Mouse (Mus musculus): Measurements from ENCODE around the gene Phc2. TPM values are rescaled to one million over a fixed set of nuclear protein-coding genes. Genes with fewer than 3 reads are reported as not detected.

Gene Phc2
- polyA plus RNA-seq, 1 experiment, result 61.4 TPM

GRCm38 (mm10) chr4:128699916-128700315 is 45.4 kb downstream of the Phc2 start:
- no peak for TF ChIP-seq POLR2A (IDR thresholded peaks at IDR 0.05; ENCODE audit: borderline replicate concordance, low read depth, low read length)
- Histone ChIP-seq H3K4me3 (ENCODE audit: insufficient read depth, low read length) (no peak overlapping the region), H3K27ac (ENCODE audit: insufficient read depth, low read depth, low read length) (no peak overlapping the region), H3K4me1 (ENCODE audit: control insufficient read depth, insufficient read depth, low read length) (peaks cover 18% of the 10 kb centered on the region)

GRCm38 (mm10) chr4:128700543-128700942 is 46.0 kb downstream of the Phc2 start:
- TF ChIP-seq CTCF (IDR thresholded peaks at IDR 0.05; ENCODE audit: low read depth, low read length) (no peak), POLR2A (IDR thresholded peaks at IDR 0.05; ENCODE audit: borderline replicate concordance, low read depth, low read length) (no peak)
- Histone ChIP-seq H3K4me1 (ENCODE audit: control insufficient read depth, insufficient read depth, low read length) (peaks cover 17% of the 10 kb centered on the region), H3K4me3 (ENCODE audit: insufficient read depth, low read length) (no peak overlapping the region), H3K27ac (ENCODE audit: insufficient read depth, low read depth, low read length) (no peak overlapping the region)

- TF ChIP-seq CTCF (IDR thresholded peaks at IDR 0.05; ENCODE audit: low read depth, low read length) (no peak), POLR2A (IDR thresholded peaks at IDR 0.05; ENCODE audit: borderline replicate concordance, low read depth, low read length) (no peak)
- H3K4me3 ChIP-seq (ENCODE audit: insufficient read depth, low read length), result no peak overlapping the region
- peaks cover 18% of the 10 kb centered on the region for H3K4me1 ChIP-seq (ENCODE audit: control insufficient read depth, insufficient read depth, low read length)
Observed at GRCm38 (mm10) chr4:128705138-128705720, 50.7 kb downstream of the Phc2 start.

GRCm38 (mm10) chr4:128706626-128707025 is 52.1 kb downstream of the Phc2 start:
- TF ChIP-seq CTCF (IDR thresholded peaks at IDR 0.05; ENCODE audit: low read depth, low read length), result peak; percentile 28; the same call in 1 of the 2 replicates
- TF ChIP-seq POLR2A (IDR thresholded peaks at IDR 0.05; ENCODE audit: borderline replicate concordance, low read depth, low read length), result no peak
- H3K27ac ChIP-seq (ENCODE audit: insufficient read depth, low read depth, low read length), result no peak overlapping the region
- H3K4me3 ChIP-seq (ENCODE audit: insufficient read depth, low read length), result no peak overlapping the region
- peaks cover 18% of the 10 kb centered on the region for H3K4me1 ChIP-seq (ENCODE audit: control insufficient read depth, insufficient read depth, low read length)

More at GRCm38 (mm10) chr4:128705138-128705720, 50.7 kb downstream of the Phc2 start:
- H3K27ac ChIP-seq (ENCODE audit: insufficient read depth, low read depth, low read length), result no peak overlapping the region

GRCm38 (mm10) chr4:128707384-128707783 is 52.9 kb downstream of the Phc2 start:
- no peak overlapping the region for H3K27ac ChIP-seq (ENCODE audit: insufficient read depth, low read depth, low read length)
- peak; percentile 38; the same call in 1 of the 2 replicates for TF ChIP-seq CTCF (IDR thresholded peaks at IDR 0.05; ENCODE audit: low read depth, low read length)
- no peak for TF ChIP-seq POLR2A (IDR thresholded peaks at IDR 0.05; ENCODE audit: borderline replicate concordance, low read depth, low read length)
- no peak overlapping the region for H3K4me3 ChIP-seq (ENCODE audit: insufficient read depth, low read length)
- peaks cover 18% of the 10 kb centered on the region for H3K4me1 ChIP-seq (ENCODE audit: control insufficient read depth, insufficient read depth, low read length)

- no peak overlapping the region for H3K4me3 ChIP-seq (ENCODE audit: insufficient read depth, low read length)
- peaks cover 18% of the 10 kb centered on the region for H3K4me1 ChIP-seq (ENCODE audit: control insufficient read depth, insufficient read depth, low read length)
- no peak overlapping the region for H3K27ac ChIP-seq (ENCODE audit: insufficient read depth, low read depth, low read length)
- TF ChIP-seq CTCF (IDR thresholded peaks at IDR 0.05; ENCODE audit: low read depth, low read length) (no peak), POLR2A (IDR thresholded peaks at IDR 0.05; ENCODE audit: borderline replicate concordance, low read depth, low read length) (no peak)
Observed at GRCm38 (mm10) chr4:128709061-128709780, 54.7 kb downstream of the Phc2 start.

GRCm38 (mm10) chr4:128709781-128710166 is 55.3 kb downstream of the Phc2 start:
- Histone ChIP-seq H3K4me3 (ENCODE audit: insufficient read depth, low read length) (no peak overlapping the region), H3K4me1 (ENCODE audit: control insufficient read depth, insufficient read depth, low read length) (peaks cover 18% of the 10 kb centered on the region), H3K27ac (ENCODE audit: insufficient read depth, low read depth, low read length) (no peak overlapping the region)
- TF ChIP-seq POLR2A (IDR thresholded peaks at IDR 0.05; ENCODE audit: borderline replicate concordance, low read depth, low read length), result no peak
- no peak for TF ChIP-seq CTCF (IDR thresholded peaks at IDR 0.05; ENCODE audit: low read depth, low read length)

- no peak for TF ChIP-seq POLR2A (IDR thresholded peaks at IDR 0.05; ENCODE audit: borderline replicate concordance, low read depth, low read length)
- no peak for TF ChIP-seq CTCF (IDR thresholded peaks at IDR 0.05; ENCODE audit: low read depth, low read length)
- Histone ChIP-seq H3K4me1 (ENCODE audit: control insufficient read depth, insufficient read depth, low read length) (peaks cover 18% of the 10 kb centered on the region), H3K4me3 (ENCODE audit: insufficient read depth, low read length) (no peak overlapping the region), H3K27ac (ENCODE audit: insufficient read depth, low read depth, low read length) (no peak overlapping the region)
Observed at GRCm38 (mm10) chr4:128710286-128710685, 55.8 kb downstream of the Phc2 start.

GRCm38 (mm10) chr4:128710800-128711199 is 56.3 kb downstream of the Phc2 start:
- TF ChIP-seq POLR2A (IDR thresholded peaks at IDR 0.05; ENCODE audit: borderline replicate concordance, low read depth, low read length) (no peak), CTCF (IDR thresholded peaks at IDR 0.05; ENCODE audit: low read depth, low read length) (no peak)
- peaks cover 18% of the 10 kb centered on the region for H3K4me1 ChIP-seq (ENCODE audit: control insufficient read depth, insufficient read depth, low read length)
- H3K27ac ChIP-seq (ENCODE audit: insufficient read depth, low read depth, low read length), result no peak overlapping the region

GRCm38 (mm10) chr4:128711455-128712135 is 57.1 kb downstream of the Phc2 start:
- Histone ChIP-seq H3K27ac (ENCODE audit: insufficient read depth, low read depth, low read length) (no peak overlapping the region), H3K4me3 (ENCODE audit: insufficient read depth, low read length) (peak overlapping the region; percentile 7; the same call in 1 of the 2 replicates), H3K4me1 (ENCODE audit: control insufficient read depth, insufficient read depth, low read length) (peaks cover 13% of the 10 kb centered on the region)
- TF ChIP-seq CTCF (IDR thresholded peaks at IDR 0.05; ENCODE audit: low read depth, low read length) (peak; percentile 86), POLR2A (IDR thresholded peaks at IDR 0.05; ENCODE audit: borderline replicate concordance, low read depth, low read length) (no peak)

More at GRCm38 (mm10) chr4:128710800-128711199, 56.3 kb downstream of the Phc2 start:
- no peak overlapping the region for H3K4me3 ChIP-seq (ENCODE audit: insufficient read depth, low read length)
